Mouse (Mus musculus) inflammation-experienced regulatory T-cells, adult 6 months (primary cell): Measurements from ENCODE around the gene Syne3. TPM values are rescaled to one million over a fixed set of nuclear protein-coding genes. Genes with fewer than 3 reads are reported as not detected.

Experiments
- ATAC-seq: one replicate; pipeline ENCODE4 v1.8.0; 2017
- polyA plus RNA-seq, 3 experiments: library from polyadenylated mRNA; unstranded; fragments of 100-300 nt; shearing (Covaris generic); gene quantifications; one replicate each; pipeline ENCODE4 v1.2.1; 2017

The Syne3 gene
- polyA plus RNA-seq, 3 experiments from 2014 or later = 2.2 to 5.4 (median 3.0) TPM

DNA sequence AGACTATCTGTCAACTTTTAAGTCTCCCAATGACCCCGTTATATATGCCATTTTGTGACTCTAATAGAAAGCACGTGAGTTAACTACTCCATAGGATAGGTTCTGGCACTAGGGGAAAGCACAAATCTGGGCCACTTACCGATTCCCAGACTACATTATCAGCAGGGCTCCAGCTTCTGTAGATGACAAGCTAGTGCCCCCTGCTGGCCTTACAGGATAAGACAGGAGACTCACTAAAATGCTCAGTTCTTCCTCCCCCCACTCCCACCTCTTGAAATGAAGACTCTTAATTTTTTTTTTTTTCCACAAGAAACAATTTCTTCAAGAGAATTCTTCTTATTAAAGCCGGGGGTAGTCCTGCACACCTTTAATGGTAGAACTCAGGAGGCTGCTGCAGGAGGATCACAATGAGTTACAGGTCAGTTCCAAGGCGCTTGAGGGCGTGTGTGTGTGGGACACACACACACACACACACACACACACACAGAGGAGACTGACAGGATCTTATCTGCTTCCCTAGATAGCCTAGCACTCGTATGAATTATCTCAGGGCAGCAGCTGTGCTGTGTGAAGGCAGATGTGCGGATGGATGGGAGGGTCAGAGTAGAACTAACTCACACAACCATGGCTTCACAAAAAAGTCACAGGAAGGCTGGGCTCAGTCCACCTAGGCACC is 15.8 kb upstream of the Syne3 start:
- peak; percentile 60 for ATAC-seq

DNA sequence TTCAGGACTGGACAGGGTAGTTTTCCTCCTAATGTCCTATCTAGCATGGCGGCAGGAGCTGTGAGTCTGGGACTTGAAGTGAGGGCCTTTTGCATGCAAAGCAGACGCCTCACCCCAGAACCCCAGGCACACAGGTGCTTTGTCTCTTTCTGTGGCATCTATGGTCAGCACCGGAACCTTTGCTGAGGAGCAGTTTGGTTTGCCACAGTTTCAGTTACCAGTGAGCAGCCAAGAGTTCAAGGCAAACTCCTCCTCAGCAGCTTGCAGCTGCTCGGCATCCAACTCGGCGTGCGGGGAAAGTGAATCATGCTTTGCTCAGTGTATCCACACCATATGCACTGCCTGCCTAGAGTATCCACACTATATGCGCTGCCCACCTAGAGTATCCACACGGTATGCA is 13.2 kb upstream of the Syne3 start:
- ATAC-seq = no peak

DNA sequence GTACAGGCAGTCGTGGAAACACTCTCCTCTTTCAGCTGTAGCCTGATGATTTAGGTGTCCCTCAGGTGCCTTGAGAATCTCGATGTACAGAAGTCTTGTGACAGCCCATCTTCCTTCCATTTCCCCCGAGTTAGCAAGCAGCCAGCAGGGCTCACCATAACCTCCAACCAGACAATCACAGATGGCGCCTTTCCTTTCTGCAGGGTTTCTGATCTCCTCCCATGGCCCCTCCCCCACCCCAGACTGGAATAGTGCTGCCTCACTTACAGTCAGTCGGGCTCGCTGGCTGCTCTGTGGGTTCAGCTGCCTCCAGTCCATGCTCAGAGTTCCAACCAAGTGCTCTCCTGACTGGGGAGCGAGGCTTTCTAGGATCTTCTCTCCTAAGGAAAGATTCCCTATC is 12.5 kb upstream of the Syne3 start:
- peak; percentile 34 for ATAC-seq

DNA sequence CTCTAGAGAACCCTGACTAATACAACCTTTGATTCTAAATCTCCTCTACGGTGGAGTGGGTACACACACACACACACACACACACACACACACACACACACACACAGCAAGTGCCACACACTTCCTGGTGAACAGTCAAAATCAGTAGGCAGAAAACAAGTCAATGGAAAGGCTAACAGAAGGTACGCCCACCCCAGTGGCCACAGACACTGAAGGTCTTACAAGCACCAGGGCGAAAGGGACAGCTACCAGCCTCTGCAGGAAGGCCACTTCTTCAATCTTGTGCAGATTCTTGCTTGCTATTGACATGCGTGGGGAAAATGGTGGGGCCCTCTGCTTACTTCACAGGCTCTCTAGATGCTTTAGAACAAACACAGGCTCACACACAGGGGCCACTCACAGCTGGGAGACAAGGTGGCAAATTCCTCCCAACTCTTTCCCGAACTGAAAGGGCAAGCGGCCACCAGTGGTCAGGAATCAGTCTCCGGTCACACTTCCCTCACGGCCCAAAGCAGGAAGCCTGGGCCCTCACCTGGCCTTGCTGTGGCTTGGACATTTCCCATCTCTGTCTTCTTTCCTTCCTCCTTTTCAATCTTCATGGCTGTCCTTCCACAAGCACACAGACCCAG is 11.9 kb upstream of the Syne3 start:
- ATAC-seq = peak; percentile 33

DNA sequence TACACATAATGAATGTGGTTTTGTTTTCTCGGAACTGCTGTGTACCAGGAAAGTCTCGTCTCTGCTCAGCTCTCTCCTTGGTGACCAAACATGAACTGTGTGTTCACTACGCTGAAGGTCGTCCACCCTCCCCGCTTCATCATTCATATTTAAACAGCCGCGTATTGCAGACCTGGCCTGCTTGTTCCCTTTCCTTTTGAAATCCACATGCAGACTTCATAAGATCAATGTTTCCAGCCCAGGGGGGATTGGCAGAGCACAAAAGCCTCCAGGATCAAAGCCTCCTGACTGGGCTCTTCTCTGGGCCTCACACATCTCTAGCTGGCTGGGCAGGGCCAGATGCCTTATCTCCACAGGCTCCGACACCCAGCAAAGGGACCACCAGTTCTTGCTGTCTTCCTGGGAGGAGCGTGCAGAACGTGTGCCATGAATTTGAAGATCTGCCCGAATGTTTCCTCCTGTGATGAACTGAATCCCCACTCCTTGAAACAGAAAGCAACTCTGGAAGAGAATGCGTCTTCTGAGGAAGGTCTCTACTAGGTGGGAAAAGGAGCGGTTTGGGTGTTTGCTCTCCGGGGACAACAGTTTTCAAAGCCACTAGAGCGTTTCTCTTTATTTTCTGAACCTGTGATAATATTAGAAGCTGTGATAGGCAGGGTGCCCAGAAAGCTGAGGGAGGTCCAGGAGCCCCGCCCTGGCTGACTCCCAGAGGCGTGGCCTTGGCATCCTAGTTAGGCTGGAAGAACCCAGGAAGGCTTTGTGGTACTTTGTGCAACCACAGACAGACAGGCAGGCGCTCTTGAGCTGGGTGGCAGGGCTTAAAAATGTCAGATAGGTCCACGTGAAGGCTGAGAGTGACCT is 10.0 kb upstream of the Syne3 start:
- peak; percentile 52 for ATAC-seq

DNA sequence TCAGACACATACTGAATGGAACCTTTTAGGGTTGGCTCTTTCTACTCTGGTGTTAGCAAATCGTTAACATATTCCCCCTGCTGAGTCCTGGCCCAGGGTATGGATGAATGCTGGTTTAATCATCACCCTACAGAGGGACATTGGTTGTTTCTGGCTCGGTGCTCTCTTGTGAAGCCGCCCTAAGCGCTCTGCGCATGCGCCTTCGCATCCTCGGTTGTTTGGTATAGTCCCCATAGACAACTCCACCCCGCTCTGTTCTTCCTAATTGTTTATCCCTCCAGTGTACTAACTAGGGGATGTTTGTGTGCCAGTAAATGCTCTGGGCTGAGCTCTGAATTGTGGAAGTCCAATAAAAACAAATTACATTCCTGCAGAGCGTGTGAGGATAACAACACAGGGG is 7.0 kb upstream of the Syne3 start:
- ATAC-seq = no peak

DNA sequence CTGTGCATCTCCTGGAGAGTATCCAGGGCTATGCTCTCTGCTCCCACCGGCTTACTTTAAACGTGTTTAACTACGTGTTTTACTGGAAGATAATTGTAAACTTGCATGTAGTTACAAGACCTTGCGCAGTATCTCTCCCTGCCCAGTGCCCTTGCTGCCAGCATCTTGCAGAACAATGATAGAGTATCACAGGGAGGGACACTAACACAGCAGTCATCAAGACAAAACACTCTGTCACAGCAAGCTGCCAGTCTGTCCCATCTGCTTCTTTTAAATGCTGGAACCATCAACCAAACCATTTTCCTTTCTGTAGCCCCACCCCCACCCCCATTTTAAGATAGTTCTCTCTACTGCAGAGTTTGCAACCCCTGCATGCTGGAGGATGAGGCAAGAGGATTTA is 6.6 kb upstream of the Syne3 start:
- ATAC-seq = no peak

DNA sequence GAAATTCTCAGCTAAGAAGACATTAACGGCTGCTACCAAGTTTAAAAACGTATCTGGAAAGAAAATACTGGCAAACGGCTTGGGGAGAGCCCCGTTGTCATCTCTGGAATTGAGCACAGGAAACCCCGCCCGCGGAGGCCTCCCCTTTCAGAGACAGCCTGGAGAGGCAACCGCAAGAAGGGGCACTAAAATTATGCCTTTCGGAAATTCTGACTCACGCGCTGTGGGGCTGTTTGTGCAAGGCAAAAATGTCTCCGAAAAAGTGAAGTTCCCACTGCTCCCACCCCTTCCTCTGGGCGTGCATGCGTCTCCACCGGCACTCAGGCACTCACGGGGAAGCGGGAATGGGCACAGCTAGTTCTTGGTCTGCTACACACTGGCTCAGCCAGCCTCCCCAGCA is 3.5 kb upstream of the Syne3 start:
- peak; percentile 77 for ATAC-seq

DNA sequence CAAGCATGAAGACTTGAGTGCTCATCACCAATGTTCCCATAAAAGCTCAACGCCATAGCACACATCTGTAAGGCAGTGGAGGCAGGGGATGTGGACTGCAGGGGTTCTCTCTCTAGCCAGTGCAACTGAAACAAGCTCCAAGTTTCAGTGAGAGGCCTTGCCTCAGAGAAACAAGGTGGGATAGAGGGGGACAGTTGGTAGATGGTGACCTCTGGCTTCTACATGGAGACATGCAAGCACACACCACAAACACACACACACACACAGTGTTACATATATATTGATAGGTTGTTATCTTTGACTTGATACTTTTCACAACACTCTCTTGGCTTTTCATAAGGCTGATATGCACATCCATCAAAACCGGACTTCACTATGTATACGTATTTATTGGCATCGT is 2.7 kb upstream of the Syne3 start:
- ATAC-seq = no peak

DNA sequence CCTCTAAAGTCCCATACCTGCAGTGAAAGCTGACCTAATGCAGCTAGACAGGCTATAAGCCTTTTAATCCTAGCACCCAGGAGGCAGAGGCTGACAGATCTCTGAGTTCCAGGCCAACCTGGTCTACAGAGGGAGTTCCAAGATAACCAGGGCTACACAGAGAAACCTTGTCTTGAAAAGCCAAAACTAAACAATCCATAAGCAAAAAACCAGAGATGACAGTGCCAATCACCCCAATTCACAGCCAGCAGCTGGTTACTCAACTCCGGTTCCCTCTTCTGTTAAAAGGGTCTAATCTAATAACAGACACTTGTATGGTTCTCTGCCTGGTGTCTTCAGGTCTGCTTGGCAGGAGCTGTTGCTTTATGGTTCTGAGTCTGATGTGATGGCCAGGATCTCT is 2.0 kb upstream of the Syne3 start:
- no peak for ATAC-seq

DNA sequence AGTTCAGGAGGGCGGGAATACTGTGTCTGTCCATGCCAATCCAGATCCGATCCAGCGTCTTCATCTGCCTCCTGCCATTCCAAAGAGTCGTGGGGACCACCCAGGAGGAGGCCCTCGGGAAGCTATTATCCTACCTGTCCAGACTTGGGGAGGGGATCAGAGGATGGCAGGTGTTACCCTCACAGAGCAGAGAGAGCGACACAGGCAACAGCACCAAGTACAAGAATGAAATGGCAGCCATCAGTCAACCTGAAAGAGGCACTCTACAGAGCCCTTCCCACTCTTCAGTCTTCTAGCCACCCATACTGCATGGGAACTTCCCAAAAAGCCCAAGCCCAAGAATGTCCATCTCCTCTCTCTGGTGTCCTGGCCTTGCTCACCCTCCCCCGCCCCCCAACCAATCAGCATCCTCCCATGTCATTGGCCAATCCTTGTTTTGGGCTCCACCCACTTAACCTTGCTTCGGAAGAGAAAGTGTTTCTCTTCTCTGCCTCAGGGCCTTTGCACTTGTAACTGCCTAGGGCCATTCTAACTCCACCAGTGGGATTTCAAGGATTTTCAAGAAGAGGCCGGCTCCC is 693 bp upstream of the Syne3 start:
- no peak for ATAC-seq

DNA sequence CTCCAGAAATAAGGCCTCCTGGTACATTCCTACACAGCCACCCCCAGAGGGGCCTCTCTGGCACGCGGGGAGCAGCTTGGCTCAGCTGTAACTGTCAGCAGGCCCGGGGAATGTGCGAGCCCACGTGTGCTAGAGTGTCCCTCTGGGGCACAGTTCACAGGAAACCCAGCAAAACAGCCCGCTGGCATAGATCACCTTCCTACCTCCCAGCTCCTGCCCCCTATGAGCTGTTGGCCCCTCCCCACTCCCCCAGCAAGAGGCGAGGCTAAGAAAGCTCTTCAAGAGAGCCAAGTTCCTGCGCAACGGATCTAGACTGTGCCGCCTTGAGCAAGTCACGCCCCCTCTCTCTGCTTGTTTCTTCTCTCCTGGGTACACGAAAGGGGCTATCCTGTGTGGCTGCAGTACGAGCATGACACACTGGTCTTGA is 844 bp downstream of the Syne3 start:
- ATAC-seq = peak; percentile 68

DNA sequence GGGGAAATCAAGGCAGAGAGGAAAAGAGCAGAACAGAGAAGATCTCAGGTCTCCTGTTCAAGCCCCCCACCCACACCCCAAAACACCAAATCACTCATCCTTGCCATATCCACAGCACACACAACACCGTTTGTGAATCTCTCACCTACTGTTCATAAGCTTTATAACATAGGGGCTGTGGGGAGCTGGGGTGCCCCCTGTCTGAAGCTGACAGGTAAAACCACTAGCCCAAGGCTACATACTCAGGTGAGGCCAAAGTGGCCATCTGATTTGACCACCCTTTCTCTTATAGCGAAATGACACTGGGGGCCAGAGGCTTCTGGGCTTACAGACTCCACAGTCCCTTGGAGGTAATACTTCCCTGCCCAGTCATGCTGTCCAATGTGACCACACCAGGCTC is 1.5 kb downstream of the Syne3 start:
- ATAC-seq = no peak

DNA sequence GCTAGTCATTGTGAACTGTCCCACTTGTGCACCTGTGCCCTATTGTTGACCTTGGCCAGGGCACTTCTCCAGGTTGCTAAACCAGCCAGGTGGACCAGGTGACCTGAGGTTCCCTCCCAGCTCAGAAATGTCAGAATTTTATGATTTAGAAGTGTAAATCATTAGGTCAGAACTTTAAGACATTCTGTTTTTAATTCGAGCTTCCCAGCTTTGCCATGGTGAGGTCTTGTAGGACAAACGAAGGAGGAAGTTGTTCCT is 4.0 kb downstream of the Syne3 start:
- ATAC-seq = no peak

DNA sequence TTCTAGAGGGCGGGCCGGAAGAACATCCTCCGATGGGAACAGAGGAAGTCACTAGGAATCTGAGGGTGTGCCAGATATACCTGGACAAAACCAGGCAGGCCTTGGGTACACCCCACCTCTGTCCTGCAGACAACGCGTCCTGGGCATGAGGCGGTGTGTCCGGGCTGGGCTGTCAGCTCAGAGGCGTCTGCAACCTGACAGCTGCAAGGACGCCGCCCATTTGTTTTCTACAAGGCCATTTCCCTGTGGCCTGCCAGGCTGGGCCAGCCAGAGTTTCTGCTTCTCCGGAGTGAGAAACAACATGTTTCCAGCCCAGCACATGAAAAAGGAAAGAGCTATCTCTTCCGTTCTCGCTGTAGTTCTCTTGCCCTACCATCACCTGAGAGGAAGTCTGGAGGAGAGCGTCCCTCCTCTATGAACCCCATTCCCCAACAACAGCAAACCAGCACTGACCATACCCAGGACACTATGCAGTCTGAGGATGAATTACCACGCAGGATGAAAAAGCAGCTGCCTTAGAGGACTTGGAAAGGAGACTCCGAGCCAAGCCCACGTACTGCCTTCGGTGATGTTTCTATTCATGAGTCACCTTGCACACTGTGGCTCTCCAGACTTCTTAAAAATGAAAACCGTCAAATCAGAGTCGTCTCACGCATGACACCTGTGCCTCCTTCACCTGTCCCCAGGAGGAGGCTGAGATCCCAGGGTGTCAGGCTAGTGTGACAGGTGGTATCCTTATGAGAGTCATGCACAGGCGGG is 4.5 kb downstream of the Syne3 start:
- no peak for ATAC-seq

DNA sequence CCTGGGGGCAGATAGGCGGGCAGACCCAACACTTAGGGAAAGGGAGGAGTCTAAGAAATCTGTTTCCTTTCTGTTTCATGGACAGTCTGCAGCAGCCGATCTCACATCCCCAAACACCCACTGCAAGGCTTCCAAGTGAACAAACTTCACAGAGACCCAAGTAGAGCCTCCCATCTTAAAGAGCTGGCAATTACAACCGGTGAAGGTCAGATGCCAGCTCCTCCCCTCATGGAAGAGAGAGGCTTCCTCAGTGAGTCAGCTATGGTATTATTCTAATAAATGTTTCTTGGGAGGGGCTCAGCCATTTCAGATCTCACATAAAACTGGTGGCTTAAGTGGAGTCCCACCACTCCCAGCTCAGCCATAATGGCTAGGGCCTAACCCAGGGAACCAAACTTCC is 5.9 kb downstream of the Syne3 start:
- ATAC-seq = no peak

DNA sequence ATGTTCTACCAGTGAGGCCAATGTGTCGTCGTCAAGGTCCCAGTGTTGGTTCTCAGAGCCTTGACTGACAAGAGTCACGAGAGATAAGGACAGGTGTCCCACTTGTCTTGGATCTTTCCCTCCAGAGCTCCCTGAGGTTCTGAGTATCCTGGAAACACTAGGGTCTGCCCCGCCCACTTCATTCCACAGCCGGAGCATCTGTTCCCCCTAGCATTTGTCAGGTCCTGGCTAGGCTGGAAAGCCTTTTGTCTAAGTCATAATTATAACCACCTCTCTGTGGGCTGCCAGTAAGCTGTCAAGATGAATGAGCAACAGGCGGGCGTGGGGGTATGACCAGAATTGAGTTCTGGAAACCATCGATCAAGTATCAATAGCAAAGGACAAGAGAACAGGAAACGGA is 6.5 kb downstream of the Syne3 start:
- ATAC-seq = no peak

DNA sequence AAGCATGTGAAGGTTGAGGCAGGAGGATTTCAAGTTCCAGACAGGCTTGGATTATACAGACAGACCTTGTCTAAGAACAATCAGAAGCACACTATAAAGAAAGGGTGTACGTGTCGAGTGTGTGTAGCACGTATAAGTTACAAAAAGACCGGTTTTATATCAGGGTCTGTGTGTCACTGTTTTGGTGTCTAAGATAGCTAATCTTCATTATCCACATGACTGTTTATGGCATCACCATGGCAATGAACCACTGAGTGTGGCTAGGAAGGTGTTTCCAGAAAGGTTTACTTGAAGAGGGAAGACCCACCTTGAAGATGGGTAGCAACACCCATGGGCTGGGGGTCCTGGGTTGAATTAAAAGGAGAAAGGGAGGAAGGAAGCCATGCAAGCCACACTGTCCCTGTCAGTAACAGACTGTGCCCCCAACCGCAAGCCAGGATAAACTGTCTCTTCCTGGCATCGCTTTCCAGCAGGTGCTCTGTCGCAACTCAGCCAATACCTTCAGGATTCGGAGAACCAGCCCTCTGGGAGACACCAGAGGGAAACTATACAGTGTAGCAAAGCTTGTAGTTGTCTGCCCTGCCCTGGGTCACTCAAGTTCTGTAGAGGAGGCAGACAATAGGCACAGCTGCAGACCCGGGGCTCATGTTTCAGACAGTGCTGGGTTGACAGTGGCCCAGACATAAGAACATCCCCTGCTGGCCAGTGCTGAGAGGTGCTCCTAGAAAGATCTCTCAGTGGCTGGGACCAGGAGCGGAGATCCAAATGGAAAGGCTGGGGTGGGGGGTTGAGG is 7.1 kb downstream of the Syne3 start:
- no peak for ATAC-seq

DNA sequence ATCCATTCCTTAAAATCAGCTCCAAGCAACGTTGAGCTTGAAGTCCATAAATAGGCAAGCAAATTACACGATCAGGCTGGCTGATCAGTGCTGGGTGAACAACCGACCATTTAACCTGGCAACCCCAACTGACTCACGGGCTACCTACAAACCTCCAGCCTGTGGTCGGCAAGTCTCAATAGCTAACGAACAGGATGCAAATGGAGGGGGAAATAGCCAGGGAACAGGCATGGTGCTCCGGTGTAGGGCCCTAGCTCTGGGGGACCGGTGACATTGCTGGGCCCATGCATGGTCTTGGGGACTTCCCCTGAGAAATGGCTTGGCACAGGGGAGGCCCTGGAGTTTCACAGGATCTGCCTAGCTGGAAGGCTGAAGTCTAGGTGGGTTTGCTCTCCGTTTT is 8.3 kb downstream of the Syne3 start:
- no peak for ATAC-seq

DNA sequence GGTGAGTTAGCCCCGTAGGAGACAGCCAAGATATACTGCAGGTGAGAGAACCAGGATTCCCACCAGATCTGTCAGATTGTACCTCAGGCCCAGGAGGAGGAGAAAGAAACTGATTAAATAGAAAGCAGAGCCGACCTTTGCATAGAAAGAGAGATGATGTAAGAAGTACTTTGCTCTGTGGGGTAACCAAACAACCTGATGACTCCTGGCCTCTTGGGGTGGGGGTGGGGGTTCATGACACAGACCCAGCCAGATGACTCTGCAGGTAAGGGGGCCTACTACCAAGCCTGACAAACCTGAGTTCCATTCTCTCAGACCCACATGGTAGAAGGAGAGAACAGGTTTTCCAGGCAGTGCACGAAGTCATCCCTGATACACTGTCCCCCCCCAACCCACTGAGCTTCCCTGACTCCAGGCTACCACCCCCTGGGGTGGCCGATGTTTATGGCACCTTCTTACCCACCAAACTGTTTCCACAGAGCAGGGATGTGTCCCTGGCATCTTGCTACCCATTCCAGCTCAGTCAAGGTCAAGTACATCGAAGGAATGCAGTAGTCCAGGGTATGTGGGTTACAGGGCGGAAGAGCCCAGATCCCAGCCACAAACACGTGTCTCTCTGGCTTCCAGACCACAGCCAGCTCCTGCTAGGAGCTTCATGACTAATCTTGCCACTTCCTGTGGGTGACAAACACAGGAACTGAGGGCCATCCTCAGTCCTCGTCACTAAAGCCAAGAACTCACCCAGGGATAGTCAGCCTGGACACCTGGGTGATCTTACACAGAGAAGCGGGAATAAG is 8.9 kb downstream of the Syne3 start:
- peak; percentile 75 for ATAC-seq

DNA sequence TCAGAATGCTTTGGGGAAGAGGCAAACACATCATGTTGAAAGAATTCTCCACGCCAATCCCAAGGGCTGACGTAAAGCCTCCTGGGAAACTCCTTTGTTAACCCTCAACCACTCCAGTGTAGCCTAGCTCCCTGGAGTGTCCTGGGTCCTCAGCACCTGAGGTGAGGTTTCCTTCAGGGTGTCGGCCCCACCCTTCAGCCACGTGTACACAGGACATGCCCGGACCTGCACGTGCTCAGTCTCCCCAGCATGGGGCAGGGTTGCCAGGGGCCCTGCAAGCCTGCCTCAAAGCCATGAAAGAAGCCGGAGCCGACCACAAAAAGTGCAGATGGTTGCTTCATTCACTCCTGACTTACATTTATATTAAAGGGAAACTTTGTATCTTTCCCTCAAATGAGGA is 10.4 kb downstream of the Syne3 start:
- no peak for ATAC-seq
